Mouse (Mus musculus) T-helper 17 cell (primary cell): ENCODE results near the gene Dnajc8.

ENCODE experiments used
- in situ Hi-C, 2 experiments: fragments of 300-600 bp; cut with MboI, MseI; formaldehyde crosslinking; loops; 1 replicate in 1 of 2; 2 replicates in 1 of 2; pipeline ENCODE4 v1.15.1; 2025; ENCODE audit warnings: high pct_unique_total_duplicates in 2 of 2

The Dnajc8 gene

GRCm38 (mm10) chr4:132563965-132564364 lies 28.6 kb downstream of the Dnajc8 start, which contains the start of gene Ptafr:
Gene Ptafr (plus strand): TSS chr4:132564067.
- in situ Hi-C loops, result no loop called here

DNA sequence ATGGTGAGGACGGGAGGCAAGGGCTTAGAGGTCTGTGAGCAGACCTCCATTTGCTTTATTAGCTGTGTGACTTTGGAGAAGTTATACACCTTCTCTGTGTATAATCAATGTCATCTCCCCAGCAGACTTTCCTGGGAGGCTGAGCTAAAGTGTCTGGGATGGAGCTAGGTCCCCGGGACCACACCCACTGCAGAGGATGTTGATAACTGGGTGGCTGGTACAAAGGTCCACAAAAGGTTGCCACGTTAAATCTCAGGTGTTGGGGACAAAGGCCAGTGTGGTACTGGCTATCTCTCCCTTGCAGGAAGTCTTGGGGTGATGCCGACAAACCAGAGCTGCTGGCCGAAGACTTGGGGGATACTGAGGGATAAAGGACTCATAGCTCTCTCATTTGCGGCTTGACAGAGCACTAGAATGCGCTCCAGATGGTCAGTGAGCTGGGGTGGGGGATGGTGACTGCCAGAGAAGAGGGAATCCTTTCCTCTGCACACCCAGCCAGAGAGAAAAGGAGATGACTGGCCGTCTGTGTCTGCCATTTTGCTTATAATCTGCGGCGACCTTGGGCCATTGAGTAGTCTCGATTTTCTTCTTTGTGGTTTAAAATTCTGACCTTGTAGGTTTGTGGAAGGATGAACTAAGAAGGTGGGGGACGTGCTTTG lies 29.9 kb downstream of the Dnajc8 start:
- in situ Hi-C loops, result no loop called here

GRCm38 (mm10) chr4:132567361-132567779 lies 32.0 kb downstream of the Dnajc8 start:
- in situ Hi-C loops, result no loop called here

DNA sequence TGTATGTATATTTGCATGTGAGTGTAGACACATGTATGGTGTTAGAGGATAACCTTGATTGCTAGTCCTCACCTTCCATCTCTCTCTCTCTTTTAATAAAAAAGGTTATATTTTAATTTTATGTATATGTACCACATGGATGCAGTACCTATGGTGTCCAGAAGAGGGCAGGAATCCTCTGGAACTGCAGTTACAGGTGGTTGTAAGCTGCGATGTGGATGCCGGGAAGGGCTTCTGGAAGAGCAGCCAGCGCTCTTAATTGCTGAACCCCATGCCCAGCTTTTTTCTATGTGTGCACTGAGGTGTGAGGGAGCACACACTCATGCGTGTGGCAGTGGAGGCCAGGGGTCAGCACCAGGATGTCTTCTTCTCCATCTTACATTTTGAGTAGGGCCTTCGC lies 33.8 kb downstream of the Dnajc8 start:
- in situ Hi-C loops, result no loop called here

DNA sequence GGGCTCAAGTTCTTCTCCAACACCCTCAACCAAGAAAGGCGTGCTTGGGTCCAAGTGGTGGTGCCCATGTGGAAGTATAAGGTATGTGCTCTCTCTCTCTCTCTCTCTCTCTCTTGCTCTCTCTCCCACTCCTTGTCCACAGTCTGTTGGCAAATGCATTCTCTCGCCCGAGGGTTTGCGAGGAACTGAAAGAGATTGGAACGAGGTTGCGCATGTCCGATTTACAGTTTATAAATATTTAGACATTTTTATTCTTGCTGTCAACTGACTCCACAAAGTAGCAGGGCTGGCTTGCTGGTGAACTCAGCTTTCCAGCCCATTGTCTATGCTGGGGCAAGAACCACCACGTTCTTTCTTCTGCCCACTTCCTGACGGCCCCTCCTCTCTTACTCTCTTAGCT lies 35.8 kb downstream of the Dnajc8 start:
- in situ Hi-C loops, result no loop called here

GRCm38 (mm10) chr4:132573327-132573726 lies 38.0 kb downstream of the Dnajc8 start:
- in situ Hi-C loops, result no loop called here

- in situ Hi-C loops, result no loop called here
These were observed 39.5 kb downstream of the Dnajc8 start for GRCm38 (mm10) chr4:132574809-132575347.

- in situ Hi-C loops, result no loop called here
These were observed 48.4 kb downstream of the Dnajc8 start for GRCm38 (mm10) chr4:132583781-132584180.

DNA sequence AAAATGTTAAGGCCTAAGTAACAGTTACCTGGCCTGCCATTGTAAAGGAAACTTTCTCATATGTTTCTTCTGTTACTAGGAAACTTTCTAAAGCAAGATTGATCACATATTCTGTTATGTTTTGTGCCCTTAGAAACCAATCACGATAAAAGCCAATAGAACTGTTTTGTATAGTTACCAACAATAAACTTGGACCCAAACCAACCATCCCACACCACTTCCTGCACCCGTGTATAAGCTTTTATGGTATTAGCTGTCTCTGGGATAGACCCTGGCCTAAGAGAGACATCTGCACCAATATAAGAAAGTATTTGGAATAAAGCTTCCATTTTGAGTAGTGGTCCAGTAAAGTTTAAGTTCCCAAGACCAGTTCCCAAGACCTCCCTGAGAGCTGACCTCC lies 49.6 kb downstream of the Dnajc8 start:
- in situ Hi-C loops, result no loop called here

DNA sequence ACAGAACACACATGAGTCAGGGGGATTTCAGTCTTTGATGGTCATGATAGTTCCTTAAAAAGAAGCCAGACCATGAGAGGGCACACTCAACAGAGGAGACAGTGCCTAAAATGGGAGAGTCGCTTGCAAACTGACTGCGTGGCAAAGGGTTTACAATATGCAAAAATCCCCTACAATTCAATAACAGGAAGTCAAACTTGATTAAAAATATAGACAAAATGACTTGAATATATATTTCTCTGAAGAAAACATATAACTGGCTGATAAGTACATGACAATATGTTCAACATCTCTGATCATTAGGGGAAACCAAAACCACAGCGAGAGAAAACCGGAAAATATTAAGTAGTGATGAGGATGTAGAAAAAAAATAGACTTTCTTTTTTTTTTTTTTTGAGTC lies 50.9 kb downstream of the Dnajc8 start:
- in situ Hi-C loops, result no loop called here

DNA sequence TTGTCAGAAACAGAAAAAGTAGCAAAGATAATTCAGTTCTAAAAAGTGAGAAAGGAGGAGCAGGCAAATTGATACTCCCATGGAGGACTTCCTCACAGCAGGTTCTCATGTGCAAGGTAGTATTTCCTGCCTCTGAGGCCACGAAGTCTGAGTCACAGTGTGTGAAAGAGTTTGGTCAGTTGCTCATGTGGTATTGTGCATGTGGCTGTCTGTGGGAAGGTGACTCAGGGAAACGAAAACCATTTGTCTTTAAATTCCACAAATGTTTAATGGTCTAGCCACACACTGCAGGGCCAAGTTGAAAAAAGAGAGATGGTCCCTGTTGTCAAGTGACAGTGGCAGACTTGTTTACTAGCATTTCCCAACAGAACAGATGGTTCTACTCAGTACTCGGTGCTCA lies 53.2 kb downstream of the Dnajc8 start:
- in situ Hi-C loops, result no loop called here

DNA sequence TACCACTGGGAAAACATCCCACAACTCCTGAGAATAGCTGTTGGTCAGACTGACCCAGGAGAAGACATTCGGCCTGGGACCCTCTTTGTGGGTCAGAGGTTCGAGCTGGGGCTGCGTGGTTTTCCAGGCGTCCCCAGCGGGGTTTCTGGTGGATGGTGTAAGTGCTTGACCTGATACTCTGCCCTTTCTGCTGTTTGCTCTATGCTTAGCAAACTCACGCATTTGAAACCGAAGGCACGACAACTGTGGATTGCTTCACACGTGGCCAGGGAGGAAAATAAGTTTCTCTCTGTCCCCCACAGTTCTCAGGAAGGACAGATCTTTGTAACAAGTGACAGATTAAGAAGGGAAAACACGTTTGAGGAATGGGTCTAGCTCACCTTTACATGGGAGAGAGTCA lies 55.3 kb downstream of the Dnajc8 start:
- in situ Hi-C loops, result no loop called here

GRCm38 (mm10) chr4:132592958-132593357 lies 57.6 kb downstream of the Dnajc8 start:
- in situ Hi-C loops, result no loop called here

GRCm38 (mm10) chr4:132594191-132594590 lies 58.8 kb downstream of the Dnajc8 start:
- in situ Hi-C loops, result no loop called here

DNA sequence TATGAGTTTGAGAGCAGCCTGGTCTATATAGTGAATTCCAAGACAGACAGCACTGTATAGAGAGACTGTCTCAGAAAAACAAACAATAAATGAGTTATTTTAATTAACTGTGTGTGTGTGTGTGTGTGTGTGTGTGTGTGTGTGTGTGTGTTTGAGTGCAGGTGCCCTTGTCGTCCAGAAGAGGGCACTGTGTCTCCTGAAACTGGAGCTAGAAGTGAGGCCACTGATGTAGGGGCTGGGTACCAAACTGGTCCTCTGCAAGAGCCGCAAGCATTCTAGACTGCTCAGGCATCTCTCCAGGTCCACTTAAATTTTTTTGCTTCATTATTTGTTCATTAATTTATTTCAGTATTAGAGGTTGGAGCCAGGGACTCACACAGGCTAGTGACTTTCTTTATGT lies 63.5 kb downstream of the Dnajc8 start:
- in situ Hi-C loops, result no loop called here

- in situ Hi-C loops, result loop anchor here in 1 of 2 experiments (25.0 kb wide), 1 partner anchor 1313 kb away; no protein-coding TSS in a partner anchor
These were observed 64.4 kb downstream of the Dnajc8 start for GRCm38 (mm10) chr4:132599764-132600163.

GRCm38 (mm10) chr4:132600465-132600864 lies 65.1 kb downstream of the Dnajc8 start:
- in situ Hi-C loops, result loop anchor here in 1 of 2 experiments (25.0 kb wide), 1 partner anchor 1312 kb away; no protein-coding TSS in a partner anchor

DNA sequence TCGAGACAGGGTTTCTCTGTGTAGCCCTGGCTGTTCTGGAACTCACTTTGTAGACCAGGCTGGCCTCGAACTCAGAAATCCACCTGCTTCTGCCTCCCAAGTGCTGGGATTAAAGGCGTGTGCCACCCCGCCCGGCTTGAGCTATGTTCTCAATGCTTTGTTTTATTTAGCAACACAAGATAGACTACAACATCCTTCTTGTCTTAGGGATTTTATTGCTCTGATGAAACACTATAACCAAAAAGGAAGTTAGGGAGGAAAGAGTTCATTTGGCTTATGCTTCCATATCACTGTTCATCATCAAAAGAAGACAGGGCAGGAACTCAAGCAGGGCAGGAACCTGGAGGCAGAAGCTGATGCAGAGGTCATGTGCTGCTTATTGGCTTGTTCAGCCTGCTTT lies 65.9 kb downstream of the Dnajc8 start:
- in situ Hi-C loops, result loop anchor here in 1 of 2 experiments (25.0 kb wide), 1 partner anchor 1311 kb away; no protein-coding TSS in a partner anchor
